Mouse (Mus musculus): ENCODE measurements around the gene Slc35b1. TPM values are rescaled to one million over a fixed set of nuclear protein-coding genes. Genes with fewer than 3 reads are reported as not detected.

Slc35b1 gene
- polyA plus RNA-seq, 1 experiment from 2014 or later, result 138 TPM

DNA sequence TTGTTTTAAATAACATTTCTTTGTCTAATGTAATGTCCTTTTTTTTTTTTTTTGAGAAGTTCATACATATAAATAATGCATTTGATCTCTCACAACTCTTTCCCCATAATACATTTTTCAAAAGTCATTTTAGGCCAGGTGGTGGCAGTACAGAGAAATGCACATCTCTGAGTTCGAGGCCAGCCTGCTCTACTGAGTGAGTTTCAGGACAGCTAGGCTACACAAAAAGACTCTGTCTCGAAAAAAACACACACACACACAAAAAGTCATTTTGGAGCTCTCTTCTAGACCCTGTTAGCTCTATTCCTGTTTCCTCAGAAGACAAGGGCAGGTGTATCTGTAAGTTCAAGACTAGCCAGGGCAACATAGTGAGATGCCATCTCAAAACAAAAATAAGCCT lies 31.8 kb upstream of the Slc35b1 start:
- 90% methylated on average over 2 of the region's 2 CpGs for WGBS
- Histone ChIP-seq H3K9ac (no peak overlapping the region), H3K4me2 (no peak overlapping the region), H3K27ac (replicated peaks) (no peak overlapping the region), H3K27me3 (no peaks in the 10 kb centered on the region), H3K36me3 (no peaks in the 10 kb centered on the region), H3K9me3 (no peaks in the 10 kb centered on the region), H3K4me1 (replicated peaks) (peaks cover 15% of the 10 kb centered on the region), H3K4me3 (no peak overlapping the region)
- no peak for ATAC-seq (ENCODE audit: low read depth)

GRCm38 (mm10) chr11:95353226-95353625 lies 31.3 kb upstream of the Slc35b1 start:
- no peak overlapping the region for H3K4me2 ChIP-seq
- no peaks in the 10 kb centered on the region for H3K36me3 ChIP-seq
- H3K9ac ChIP-seq, result no peak overlapping the region
- H3K27ac ChIP-seq (replicated peaks), result no peak overlapping the region
- H3K4me3 ChIP-seq, result no peak overlapping the region
- H3K9me3 ChIP-seq, result no peaks in the 10 kb centered on the region
- ATAC-seq (ENCODE audit: low read depth), result no peak
- WGBS, result 95% methylated on average over 9 of the region's 9 CpGs
- peaks cover 15% of the 10 kb centered on the region for H3K4me1 ChIP-seq (replicated peaks)
- H3K27me3 ChIP-seq, result no peaks in the 10 kb centered on the region

- Histone ChIP-seq H3K9ac (no peak overlapping the region), H3K4me3 (no peak overlapping the region), H3K9me3 (no peaks in the 10 kb centered on the region), H3K4me2 (no peak overlapping the region), H3K36me3 (no peaks in the 10 kb centered on the region), H3K27ac (replicated peaks) (no peak overlapping the region), H3K4me1 (replicated peaks) (peaks cover 15% of the 10 kb centered on the region), H3K27me3 (no peaks in the 10 kb centered on the region)
- ATAC-seq (ENCODE audit: low read depth), result no peak
- whole genome bisulfite sequencing, result 81% methylated on average over 14 of the region's 14 CpGs
These were observed 30.1 kb upstream of the Slc35b1 start for GRCm38 (mm10) chr11:95354228-95354944.

DNA sequence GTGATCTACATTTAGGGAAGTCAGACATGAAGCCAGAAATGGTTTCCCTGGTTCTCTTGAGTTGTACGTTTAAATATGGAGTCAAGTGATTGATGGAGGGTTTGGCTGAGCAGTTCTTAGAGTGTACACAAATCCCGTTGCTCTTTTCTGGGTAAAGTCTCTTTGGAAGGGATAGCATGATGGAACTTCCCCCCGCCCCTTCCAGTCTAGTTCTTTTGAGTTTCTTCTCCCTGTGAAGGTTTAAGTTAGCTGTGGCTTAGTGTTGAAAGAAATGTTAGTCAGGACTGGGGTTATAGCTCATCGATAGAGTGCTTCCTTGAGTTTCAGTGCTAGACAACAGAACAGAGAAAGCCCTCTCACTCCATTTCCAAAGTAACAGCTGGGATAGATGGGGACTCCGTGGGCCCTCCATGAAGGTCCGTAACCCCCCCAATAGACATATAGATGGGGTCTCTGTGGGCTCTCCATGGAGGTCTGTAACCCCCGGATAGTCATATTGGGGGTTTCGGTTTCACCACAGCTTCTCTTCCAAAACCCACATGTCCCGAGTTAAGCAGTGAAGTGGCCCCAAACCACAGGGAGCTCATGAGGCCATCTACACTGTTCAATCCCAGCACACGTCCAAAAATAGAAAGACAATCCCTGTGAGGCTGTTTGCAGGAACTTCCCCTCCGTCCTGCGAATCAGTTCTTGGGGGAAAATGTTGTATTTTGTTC lies 29.4 kb upstream of the Slc35b1 start:
- Histone ChIP-seq H3K9ac (no peak overlapping the region), H3K27ac (replicated peaks) (no peak overlapping the region), H3K4me2 (no peak overlapping the region), H3K4me3 (no peak overlapping the region), H3K4me1 (replicated peaks) (peaks cover 15% of the 10 kb centered on the region), H3K9me3 (no peaks in the 10 kb centered on the region), H3K36me3 (no peaks in the 10 kb centered on the region), H3K27me3 (no peaks in the 10 kb centered on the region)
- 88% methylated on average over 12 of the region's 12 CpGs for WGBS
- ATAC-seq (ENCODE audit: low read depth), result no peak

DNA sequence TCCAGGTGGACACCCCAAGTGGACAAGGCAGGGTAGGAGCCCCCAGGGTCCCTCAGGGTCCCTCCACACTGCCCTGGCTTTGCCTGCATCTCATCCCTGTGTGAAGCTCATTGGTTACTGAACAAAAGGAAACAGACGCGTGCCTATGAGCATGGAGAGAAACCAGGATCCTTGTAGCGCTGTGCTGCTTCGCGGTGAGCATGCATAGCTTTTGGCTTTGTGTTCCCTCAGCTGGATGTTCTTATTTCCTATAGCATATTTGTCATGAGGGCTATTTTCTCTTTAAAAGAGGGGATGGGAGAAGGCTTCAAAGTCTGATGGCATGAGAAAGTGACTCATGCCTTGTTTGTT lies 28.9 kb upstream of the Slc35b1 start:
- Histone ChIP-seq H3K27ac (replicated peaks) (no peak overlapping the region), H3K4me2 (no peak overlapping the region), H3K4me1 (replicated peaks) (peaks cover 15% of the 10 kb centered on the region), H3K27me3 (no peaks in the 10 kb centered on the region), H3K36me3 (no peaks in the 10 kb centered on the region), H3K4me3 (no peak overlapping the region), H3K9me3 (no peaks in the 10 kb centered on the region), H3K9ac (no peak overlapping the region)
- WGBS, result 93% methylated on average over 5 of the region's 5 CpGs
- no peak for ATAC-seq (ENCODE audit: low read depth)

- Histone ChIP-seq H3K27ac (replicated peaks) (peak overlapping the region; percentile 55), H3K4me1 (replicated peaks) (peaks cover 15% of the 10 kb centered on the region), H3K4me3 (no peak overlapping the region), H3K4me2 (no peak overlapping the region), H3K9me3 (no peaks in the 10 kb centered on the region), H3K36me3 (no peaks in the 10 kb centered on the region), H3K27me3 (no peaks in the 10 kb centered on the region), H3K9ac (no peak overlapping the region)
- no peak for ATAC-seq (ENCODE audit: low read depth)
- 89% methylated on average over 7 of the region's 7 CpGs for WGBS
These were observed 28.5 kb upstream of the Slc35b1 start for GRCm38 (mm10) chr11:95356039-95356438.

DNA sequence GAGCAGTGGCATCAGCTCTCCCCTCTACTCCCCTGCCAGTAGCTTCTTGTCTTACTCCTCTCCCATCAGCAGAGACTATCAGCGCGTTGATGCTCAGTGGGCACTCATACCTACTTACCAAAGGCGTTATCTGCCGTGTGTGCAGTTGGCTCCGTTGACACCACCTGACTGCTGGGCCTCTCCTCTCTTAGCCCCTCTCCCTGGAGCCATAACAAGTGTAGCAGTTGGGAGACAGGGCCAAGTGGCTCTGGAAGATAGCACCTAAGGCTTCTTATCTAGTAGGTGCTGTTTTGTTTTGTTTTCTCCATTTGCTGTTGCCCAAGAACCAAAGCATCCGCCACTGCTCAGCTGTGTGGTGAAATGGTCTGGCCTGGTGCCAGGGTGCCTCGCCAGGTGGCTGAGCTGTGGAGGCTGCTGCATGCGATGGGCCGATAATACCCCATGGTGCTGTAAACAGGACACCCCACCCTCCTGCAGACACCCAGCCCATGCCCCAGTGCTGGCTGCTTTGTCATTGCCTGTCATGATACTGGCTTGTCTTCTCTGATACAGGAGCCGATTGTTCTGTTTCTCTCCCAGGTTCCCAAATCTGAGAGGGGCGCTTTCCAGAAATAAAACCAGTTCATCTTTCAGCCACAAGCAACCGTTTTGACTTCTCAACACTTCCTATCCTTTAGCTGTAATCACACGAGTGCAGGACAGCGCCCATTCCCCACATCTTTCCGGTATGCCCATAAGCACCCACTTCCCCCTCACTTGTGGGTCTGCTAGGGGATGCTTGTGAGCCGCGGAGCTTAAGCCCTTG lies 27.8 kb upstream of the Slc35b1 start:
- Histone ChIP-seq H3K4me3 (no peak overlapping the region), H3K4me2 (no peak overlapping the region), H3K27me3 (no peaks in the 10 kb centered on the region), H3K27ac (replicated peaks) (peak overlapping the region; percentile 55), H3K9me3 (no peaks in the 10 kb centered on the region), H3K4me1 (replicated peaks) (peaks cover 15% of the 10 kb centered on the region), H3K36me3 (no peaks in the 10 kb centered on the region), H3K9ac (no peak overlapping the region)
- ATAC-seq (ENCODE audit: low read depth), result peak; percentile 75
- WGBS, result 73% methylated on average over 17 of the region's 17 CpGs

DNA sequence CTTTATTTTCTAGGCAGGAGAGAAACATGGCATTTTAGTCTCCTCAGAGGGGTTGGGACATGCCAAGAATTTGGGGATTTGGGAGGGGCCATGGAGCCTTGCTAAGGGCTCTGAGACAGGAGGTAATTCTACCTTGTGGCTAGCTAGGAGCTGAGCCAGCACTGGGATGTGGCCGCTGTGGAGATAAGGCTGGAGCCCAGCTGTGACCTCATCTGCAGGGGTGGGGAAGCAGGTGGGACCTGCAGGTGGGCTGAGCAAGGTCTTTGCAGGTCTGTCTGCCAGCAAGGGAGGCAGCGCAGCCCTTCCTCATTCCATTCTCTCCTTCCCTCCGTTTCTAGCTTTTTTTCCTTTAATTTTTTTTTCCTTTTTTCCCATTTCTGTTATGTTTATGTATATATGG lies 26.2 kb upstream of the Slc35b1 start:
- H3K4me1 ChIP-seq (replicated peaks), result peaks cover 15% of the 10 kb centered on the region
- H3K4me2 ChIP-seq, result no peak overlapping the region
- no peak overlapping the region for H3K4me3 ChIP-seq
- no peak overlapping the region for H3K27ac ChIP-seq (replicated peaks)
- no peaks in the 10 kb centered on the region for H3K27me3 ChIP-seq
- H3K9me3 ChIP-seq, result no peaks in the 10 kb centered on the region
- ATAC-seq (ENCODE audit: low read depth), result no peak
- 0 out of 2 replicates have a peak overlapping the region, but pooled peaks have one; percentile 8 for H3K9ac ChIP-seq
- 65% methylated on average over 3 of the region's 3 CpGs for WGBS
- H3K36me3 ChIP-seq, result no peaks in the 10 kb centered on the region

DNA sequence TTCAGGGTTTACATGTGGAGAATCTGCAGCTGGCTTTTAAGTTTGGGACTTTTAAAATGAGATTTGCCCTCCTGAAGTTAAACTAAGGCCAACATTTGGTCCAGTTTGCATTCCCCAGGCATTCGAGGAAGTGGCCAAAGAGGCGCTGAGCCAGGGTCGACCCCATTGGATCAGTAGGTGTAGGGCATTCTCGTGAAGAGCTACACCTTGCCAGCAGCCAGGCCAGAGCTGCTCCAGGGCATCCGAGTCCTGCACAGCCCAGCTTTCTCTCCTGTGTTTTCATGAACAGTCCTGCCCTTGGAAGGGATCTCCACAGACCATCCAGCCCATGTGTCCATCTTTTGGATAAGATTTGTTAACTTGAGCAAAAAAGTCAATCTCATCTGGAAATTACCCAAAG lies 20.1 kb upstream of the Slc35b1 start:
- Histone ChIP-seq H3K27me3 (no peaks in the 10 kb centered on the region), H3K36me3 (no peaks in the 10 kb centered on the region), H3K9me3 (no peaks in the 10 kb centered on the region), H3K9ac (no peak overlapping the region), H3K27ac (replicated peaks) (no peak overlapping the region), H3K4me1 (replicated peaks) (no peaks in the 10 kb centered on the region), H3K4me2 (no peak overlapping the region), H3K4me3 (no peak overlapping the region)
- ATAC-seq (ENCODE audit: low read depth), result no peak
- 86% methylated on average over 5 of the region's 5 CpGs for WGBS

GRCm38 (mm10) chr11:95365596-95365995 lies 18.9 kb upstream of the Slc35b1 start:
- Histone ChIP-seq H3K4me2 (no peak overlapping the region), H3K27me3 (no peaks in the 10 kb centered on the region), H3K27ac (replicated peaks) (0 out of 2 replicates have a peak overlapping the region, but pooled peaks have one; percentile 28), H3K9ac (no peak overlapping the region), H3K36me3 (no peaks in the 10 kb centered on the region; the same call in 1 of the 2 replicates), H3K9me3 (no peaks in the 10 kb centered on the region), H3K4me1 (replicated peaks) (no peaks in the 10 kb centered on the region), H3K4me3 (no peak overlapping the region)
- WGBS, result 82% methylated on average over 10 of the region's 10 CpGs
- ATAC-seq (ENCODE audit: low read depth), result no peak

DNA sequence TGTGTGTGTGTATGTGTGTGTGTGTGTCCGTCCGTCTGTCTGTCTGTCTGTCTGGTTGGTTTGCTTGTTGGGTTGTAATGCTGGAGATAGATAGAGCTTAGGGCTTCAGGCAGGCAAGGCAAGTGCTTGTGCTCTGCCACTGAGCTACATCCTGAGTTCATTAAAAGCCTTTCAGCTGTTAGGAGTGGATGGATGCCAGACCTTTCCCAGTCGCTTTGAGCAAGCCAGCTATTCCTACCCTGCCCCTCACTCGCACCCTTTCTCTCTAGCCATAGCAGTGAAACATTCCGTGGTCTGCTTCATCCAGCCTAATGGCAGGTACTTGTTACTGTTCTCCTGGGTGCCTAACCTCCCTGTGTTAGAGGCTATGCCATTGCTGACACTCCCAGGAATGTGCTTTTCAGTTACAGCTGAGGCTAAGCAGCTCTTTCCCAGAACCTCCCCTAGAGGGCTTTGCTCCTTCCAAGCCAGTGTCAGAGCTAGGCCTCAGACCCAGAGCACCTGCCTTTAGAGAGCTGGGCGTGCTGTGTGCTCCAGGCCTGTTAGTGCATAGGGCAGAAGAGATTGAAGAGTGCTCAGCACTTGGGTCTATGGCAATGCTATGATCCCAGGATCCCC lies 18.1 kb upstream of the Slc35b1 start:
- 84% methylated on average over 6 of the region's 6 CpGs for WGBS
- H3K36me3 ChIP-seq, result no peaks in the 10 kb centered on the region; the same call in 1 of the 2 replicates
- no peak for ATAC-seq (ENCODE audit: low read depth)
- H3K27ac ChIP-seq (replicated peaks), result no peak overlapping the region
- no peak overlapping the region for H3K4me3 ChIP-seq
- no peaks in the 10 kb centered on the region for H3K4me1 ChIP-seq (replicated peaks)
- H3K27me3 ChIP-seq, result no peaks in the 10 kb centered on the region
- H3K4me2 ChIP-seq, result no peak overlapping the region
- no peak overlapping the region for H3K9ac ChIP-seq
- H3K9me3 ChIP-seq, result no peaks in the 10 kb centered on the region

All from neural tube, embryonic 13.5 days (tissue).